Mouse (Mus musculus) forebrain, embryonic 15.5 days (tissue): ENCODE results near the gene Ngb. TPM values are rescaled to one million over a fixed set of nuclear protein-coding genes. Genes with fewer than 3 reads are reported as not detected.
A peak's percentile ranks its signal among the peaks of the same experiment; 100 is the strongest.

Source experiments
- ATAC-seq: fragments of 200-750 bp; cut with Nextera tagmentation; replicated peaks from 2 replicates; pipeline ENCODE4 v1.8.0; 2017; ENCODE audit warnings: mild to moderate bottlenecking, moderate TSS enrichment, moderate library complexity
- H3K27ac ChIP-seq: fragments of 300-500 bp; sonication (generic); replicated peaks from 2 replicates; pipeline ENCODE4 v1.5.1; 2015; ENCODE audit warnings: mild to moderate bottlenecking, inconsistent platforms
- H3K27me3 ChIP-seq: fragments of 300-500 bp; sonication (generic); 2 replicates; pipeline ENCODE4 v1.6.1; 2015; ENCODE audit warnings: inconsistent platforms
- H3K36me3 ChIP-seq: fragments of 300-500 bp; sonication (generic); 2 replicates; pipeline ENCODE4 v1.6.1; 2015; ENCODE audit warnings: mild to moderate bottlenecking, inconsistent platforms
- H3K4me1 ChIP-seq: fragments of 300-500 bp; sonication (generic); 2 replicates; pipeline ENCODE4 v1.6.1; 2015; ENCODE audit warnings: inconsistent platforms
- H3K4me2 ChIP-seq: fragments of 300-500 bp; sonication (generic); replicated peaks from 2 replicates; pipeline ENCODE4 v1.6.1; 2015; ENCODE audit warnings: mild to moderate bottlenecking, inconsistent platforms
- H3K4me3 ChIP-seq: fragments of 300-500 bp; sonication (generic); 2 replicates; pipeline ENCODE4 v1.5.1; 2015; ENCODE audit warnings: mild to moderate bottlenecking, inconsistent platforms
- H3K9ac ChIP-seq: fragments of 300-500 bp; sonication (generic); replicated peaks from 2 replicates; pipeline ENCODE4 v1.6.1; 2015; ENCODE audit warnings: mild to moderate bottlenecking, inconsistent platforms
- H3K9me3 ChIP-seq: fragments of 300-500 bp; sonication (generic); 2 replicates; pipeline ENCODE4 v1.6.1; 2016; ENCODE audit warnings: inconsistent platforms
- WGBS: fragments of 180-500 bp; shearing (Covaris S2); methylation state at CpG from one replicate; pipeline ENCODE4 v1.1.7; 2015; ENCODE audit warnings: mixed read lengths; 5-methylcytosine and 5-hydroxymethylcytosine counted together
- polyA plus RNA-seq: library from polyadenylated mRNA; unstranded; fragments of >200 nt; fragmentation: Nextera tagmentation; extraction: Ambion mirVana; gene quantifications from 2 replicates; pipeline ENCODE4 v1.2.1, GENCODE M21; 2015

Ngb gene
- polyA plus RNA-seq = 1.8 and 2.0 TPM in 2 replicates

GRCm38 (mm10) chr12:87102165-87102631 is at the start of gene Ngb:
TSS of gene Ngb (minus strand) at chr12:87102539.
- no peaks in the 10 kb centered on the region for H3K36me3 ChIP-seq
- H3K9ac ChIP-seq = peak within 1 kb of the TSS; percentile 13; the same call in 1 of the 2 replicates
- peaks cover 18% of the 10 kb centered on the region; the same call in 1 of the 2 replicates for H3K27me3 ChIP-seq
- ATAC-seq = peak; percentile 53
- no peaks in the 10 kb centered on the region for H3K9me3 ChIP-seq
- whole genome bisulfite sequencing = 2% methylated on average over 32 of the region's 32 CpGs
- peaks cover 9% of the 10 kb centered on the region for H3K4me1 ChIP-seq
- H3K4me3 ChIP-seq = peak within 1 kb of the TSS; percentile 39
- no peak within 1 kb of the TSS for H3K27ac ChIP-seq
- H3K4me2 ChIP-seq = peak within 1 kb of the TSS; percentile 62

- H3K4me3 ChIP-seq = no peak overlapping the region
- H3K9me3 ChIP-seq = no peaks in the 10 kb centered on the region
- peaks cover 22% of the 10 kb centered on the region for H3K4me1 ChIP-seq
- no peaks in the 10 kb centered on the region for H3K27me3 ChIP-seq
- H3K9ac ChIP-seq = no peak overlapping the region
- no peaks in the 10 kb centered on the region for H3K36me3 ChIP-seq
- ATAC-seq = no peak
- 99% methylated on average over 5 of the region's 5 CpGs for WGBS
- no peak overlapping the region for H3K4me2 ChIP-seq
- no peak overlapping the region for H3K27ac ChIP-seq
These were observed 47.1 kb upstream of the Ngb start for GRCm38 (mm10) chr12:87149471-87149870.

- Histone ChIP-seq H3K4me3 (peak overlapping the region; percentile 82), H3K4me2 (peak overlapping the region; percentile 67), H3K36me3 (no peaks in the 10 kb centered on the region), H3K27me3 (no peaks in the 10 kb centered on the region), H3K9me3 (no peaks in the 10 kb centered on the region), H3K27ac (peak overlapping the region; percentile 97), H3K4me1 (peaks cover 22% of the 10 kb centered on the region), H3K9ac (peak overlapping the region; percentile 86)
- 12% methylated on average over 15 of the region's 15 CpGs for WGBS
- ATAC-seq = no peak
These were observed 45.8 kb upstream of the Ngb start for GRCm38 (mm10) chr12:87148136-87148535.

DNA sequence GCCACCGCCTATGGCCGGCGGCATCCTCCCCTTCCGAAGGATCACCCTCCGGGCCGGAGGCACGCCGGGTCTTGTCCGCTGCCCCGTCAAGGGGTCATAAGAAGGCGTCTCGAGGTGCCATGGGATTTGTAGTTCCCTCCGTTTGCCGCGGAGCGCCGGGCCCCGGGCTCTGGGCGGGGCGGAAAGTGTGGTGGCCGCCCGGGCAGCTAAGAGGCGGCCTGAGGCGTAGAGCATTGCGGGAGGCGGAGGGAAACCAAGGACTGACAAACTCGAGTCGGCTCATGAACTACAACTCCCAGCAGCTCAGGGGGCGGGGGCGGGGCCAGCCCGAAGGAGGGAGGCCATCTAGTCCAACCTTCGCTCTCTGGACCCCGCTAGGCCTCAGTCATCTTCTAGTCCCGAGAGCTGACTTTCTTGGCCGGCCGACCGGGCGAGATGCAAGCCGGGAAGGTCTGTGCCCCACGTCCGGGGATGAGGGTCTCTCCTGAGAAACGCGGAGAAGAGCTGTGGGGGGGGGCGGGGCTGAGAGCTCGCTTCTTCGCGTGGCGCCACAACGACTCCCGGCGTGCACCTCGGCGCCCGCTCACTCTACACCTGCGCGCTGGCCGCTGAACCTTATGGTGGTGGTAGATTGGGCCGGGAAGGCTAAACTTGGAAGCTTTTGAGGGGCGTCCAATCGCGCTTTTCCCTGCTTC is 45.2 kb upstream of the Ngb start, which contains the start of gene Pomt2:
TSS of gene Pomt2 (minus strand) at position 574 of the 695 bp plus-strand sequence.
- WGBS = under 1% methylated on average over 61 of the region's 61 CpGs
- Histone ChIP-seq H3K4me1 (peaks cover 22% of the 10 kb centered on the region), H3K4me3 (peak within 1 kb of the TSS; percentile 82), H3K36me3 (no peaks in the 10 kb centered on the region), H3K9me3 (no peaks in the 10 kb centered on the region), H3K27me3 (no peaks in the 10 kb centered on the region), H3K4me2 (peak within 1 kb of the TSS; percentile 67), H3K9ac (peak within 1 kb of the TSS; percentile 86), H3K27ac (peak within 1 kb of the TSS; percentile 97)
- ATAC-seq = peak; percentile 97

DNA sequence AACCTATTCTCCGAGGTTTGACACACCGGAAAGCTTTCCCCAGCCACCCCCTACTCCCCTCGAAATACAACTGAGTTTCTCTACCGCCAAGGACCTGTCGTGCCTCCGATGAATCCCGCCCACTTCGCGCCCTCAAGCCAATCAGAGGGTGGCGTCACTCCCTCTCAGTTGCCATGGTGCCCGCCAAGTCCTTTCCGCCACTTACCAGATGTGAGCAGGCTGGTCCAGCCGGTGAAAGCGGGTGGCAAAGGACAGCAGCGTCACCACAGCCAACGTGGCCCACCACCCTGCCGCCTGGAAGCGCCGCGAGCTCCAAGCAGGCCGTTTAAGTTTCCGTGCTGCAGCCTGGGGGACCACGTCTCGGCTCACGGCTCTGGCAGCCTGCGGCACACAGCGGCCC is 44.6 kb upstream of the Ngb start, which contains the start of gene Gstz1:
TSS of gene Gstz1 (plus strand) at position 200 of the 400 bp plus-strand sequence.
- ATAC-seq = peak; percentile 89
- H3K4me1 ChIP-seq = peaks cover 22% of the 10 kb centered on the region
- H3K4me2 ChIP-seq = peak within 1 kb of the TSS; percentile 67
- peak within 1 kb of the TSS; percentile 97 for H3K27ac ChIP-seq
- under 1% methylated on average over 27 of the region's 27 CpGs for WGBS
- H3K9me3 ChIP-seq = no peaks in the 10 kb centered on the region
- no peaks in the 10 kb centered on the region for H3K36me3 ChIP-seq
- peak within 1 kb of the TSS; percentile 82 for H3K4me3 ChIP-seq
- H3K9ac ChIP-seq = peak within 1 kb of the TSS; percentile 86
- no peaks in the 10 kb centered on the region for H3K27me3 ChIP-seq

GRCm38 (mm10) chr12:87142156-87142555 is 39.8 kb upstream of the Ngb start:
- Histone ChIP-seq H3K27me3 (no peaks in the 10 kb centered on the region), H3K9ac (no peak overlapping the region), H3K36me3 (no peaks in the 10 kb centered on the region), H3K27ac (no peak overlapping the region), H3K9me3 (no peaks in the 10 kb centered on the region), H3K4me3 (no peak overlapping the region), H3K4me2 (no peak overlapping the region), H3K4me1 (peaks cover 18% of the 10 kb centered on the region)
- ATAC-seq = no peak
- WGBS = 79% methylated on average over 2 of the region's 2 CpGs

- H3K27ac ChIP-seq = 0 out of 2 replicates have a peak overlapping the region, but pooled peaks have one; percentile 52
These were observed 36.4 kb upstream of the Ngb start for GRCm38 (mm10) chr12:87138768-87139167.

DNA sequence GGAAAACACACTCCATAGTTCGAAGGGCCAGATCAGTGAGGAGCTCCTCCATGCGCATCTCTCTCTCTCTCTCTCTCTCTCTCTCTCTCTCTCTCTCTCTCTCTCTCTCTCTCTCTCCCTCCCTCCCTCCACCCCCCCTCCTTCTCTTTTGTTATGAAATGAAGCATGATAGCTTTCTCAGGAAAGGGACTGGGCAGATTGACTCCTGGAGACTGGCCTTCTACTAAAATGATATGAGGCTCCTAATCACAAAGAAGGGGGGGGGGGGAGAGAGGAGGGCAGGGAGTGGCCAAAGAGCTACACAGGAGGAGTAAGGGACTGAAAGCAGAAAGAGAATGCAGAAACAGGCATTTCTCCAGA is 36.0 kb upstream of the Ngb start:
- Histone ChIP-seq H3K4me2 (no peak overlapping the region), H3K4me3 (no peak overlapping the region), H3K27me3 (no peaks in the 10 kb centered on the region), H3K9me3 (no peaks in the 10 kb centered on the region), H3K4me1 (0 out of 2 replicates have a peak, but pooled peaks cover 4% of the 10 kb centered on the region), H3K9ac (no peak overlapping the region), H3K36me3 (no peaks in the 10 kb centered on the region), H3K27ac (peak overlapping the region; percentile 6)
- WGBS = 21% methylated on average over 2 of the region's 2 CpGs
- ATAC-seq = no peak

More at GRCm38 (mm10) chr12:87138768-87139167, 36.4 kb upstream of the Ngb start:
- no peaks in the 10 kb centered on the region for H3K9me3 ChIP-seq
- no peak overlapping the region for H3K4me2 ChIP-seq
- H3K9ac ChIP-seq = no peak overlapping the region
- H3K4me1 ChIP-seq = 0 out of 2 replicates have a peak, but pooled peaks cover 4% of the 10 kb centered on the region
- H3K36me3 ChIP-seq = no peaks in the 10 kb centered on the region
- WGBS = 48% methylated on average over 2 of the region's 2 CpGs
- ATAC-seq = no peak
- H3K27me3 ChIP-seq = no peaks in the 10 kb centered on the region
- H3K4me3 ChIP-seq = no peak overlapping the region

- no peak overlapping the region for H3K9ac ChIP-seq
- H3K4me2 ChIP-seq = no peak overlapping the region
- H3K27ac ChIP-seq = peak overlapping the region; percentile 6
- H3K4me1 ChIP-seq = 0 out of 2 replicates have a peak, but pooled peaks cover 4% of the 10 kb centered on the region
- 0 out of 2 replicates have a peak, but pooled peaks have one; percentile 57 for ATAC-seq
- 67% methylated on average over 15 of the region's 15 CpGs for WGBS
- no peaks in the 10 kb centered on the region for H3K36me3 ChIP-seq
- no peak overlapping the region for H3K4me3 ChIP-seq
- H3K27me3 ChIP-seq = no peaks in the 10 kb centered on the region
- no peaks in the 10 kb centered on the region for H3K9me3 ChIP-seq
These were observed 35.4 kb upstream of the Ngb start for GRCm38 (mm10) chr12:87137439-87138341.

GRCm38 (mm10) chr12:87132784-87133183 is 30.4 kb upstream of the Ngb start:
- Histone ChIP-seq H3K9ac (no peak overlapping the region), H3K4me3 (no peak overlapping the region), H3K4me1 (0 out of 2 replicates have a peak, but pooled peaks cover 1% of the 10 kb centered on the region), H3K36me3 (peaks cover 12% of the 10 kb centered on the region; the same call in 1 of the 2 replicates), H3K27ac (no peak overlapping the region), H3K4me2 (no peak overlapping the region), H3K9me3 (no peaks in the 10 kb centered on the region), H3K27me3 (no peaks in the 10 kb centered on the region)
- 96% methylated on average over 9 of the region's 9 CpGs for WGBS
- no peak for ATAC-seq

GRCm38 (mm10) chr12:87132210-87132609 is 29.9 kb upstream of the Ngb start:
- 86% methylated on average over 6 of the region's 6 CpGs for WGBS
- no peaks in the 10 kb centered on the region for H3K27me3 ChIP-seq

More at GRCm38 (mm10) chr12:87132210-87132609, 29.9 kb upstream of the Ngb start:
- peaks cover 12% of the 10 kb centered on the region; the same call in 1 of the 2 replicates for H3K36me3 ChIP-seq
- H3K4me2 ChIP-seq = no peak overlapping the region
- no peaks in the 10 kb centered on the region for H3K4me1 ChIP-seq
- H3K9ac ChIP-seq = no peak overlapping the region
- ATAC-seq = no peak
- H3K9me3 ChIP-seq = no peaks in the 10 kb centered on the region
- no peak overlapping the region for H3K4me3 ChIP-seq
- H3K27ac ChIP-seq = no peak overlapping the region
